Mouse (Mus musculus) gastrocnemius, postnatal 4 days (tissue): ENCODE results near the gene Notch3. TPM values are rescaled to one million over a fixed set of nuclear protein-coding genes. Genes with fewer than 3 reads are reported as not detected.

ENCODE experiments used
- DNase-seq, 2 experiments: peaks; one replicate each; pipeline ENCODE4 v3.0.0; 2021 to 2022; ENCODE audit warnings: low spot score in 2 of 2, mixed read lengths in 2 of 2
- total RNA-seq, 2 experiments: library from RNA; stranded (reverse); gene quantifications; 2 replicates each; pipeline ENCODE4 v1.2.3; 2021

Gene Notch3
- total RNA-seq, 2 experiments from 2014 or later, result 68.4 to 68.9 TPM

DNA sequence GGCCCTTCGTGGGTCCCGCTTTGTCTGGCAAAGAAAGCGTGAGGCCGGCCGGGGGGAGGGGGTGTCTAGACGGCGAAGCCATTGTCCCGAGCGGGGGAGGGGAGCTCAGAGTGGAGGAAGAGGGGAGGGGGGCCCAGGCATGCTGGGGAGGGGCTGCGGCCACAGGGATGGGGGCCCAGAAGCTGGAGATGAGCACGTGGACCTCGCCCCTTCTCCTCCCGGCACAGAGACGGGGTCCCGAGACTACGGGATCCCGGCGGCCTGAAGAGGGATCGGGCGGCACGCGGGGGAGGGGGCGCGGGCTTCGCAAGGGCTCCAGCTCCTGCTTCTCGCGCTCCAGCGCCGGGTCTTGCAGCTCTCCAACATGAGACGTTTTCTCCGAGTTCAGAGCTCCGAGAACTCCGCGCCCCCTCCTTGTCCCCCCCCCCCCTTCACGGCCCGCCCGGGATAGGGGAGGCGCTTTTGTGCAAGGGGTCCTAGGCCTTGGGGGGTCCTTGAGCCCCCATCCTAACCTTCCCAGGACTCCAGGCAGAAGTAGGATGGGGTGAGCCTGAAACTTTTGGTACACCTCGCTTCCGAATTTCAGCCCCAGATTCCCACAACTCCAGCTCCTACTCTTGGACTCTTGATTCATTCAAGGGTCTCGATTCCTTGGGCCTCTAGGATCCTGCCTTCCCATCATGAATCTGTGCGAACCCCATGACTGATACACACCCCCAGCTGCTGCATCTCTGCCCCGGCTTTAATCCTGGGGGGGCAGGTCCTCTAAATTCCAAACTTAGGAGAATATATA, 653 bp downstream of the Notch3 start:
- DNase-seq, result peak; percentile 55 to 75

DNA sequence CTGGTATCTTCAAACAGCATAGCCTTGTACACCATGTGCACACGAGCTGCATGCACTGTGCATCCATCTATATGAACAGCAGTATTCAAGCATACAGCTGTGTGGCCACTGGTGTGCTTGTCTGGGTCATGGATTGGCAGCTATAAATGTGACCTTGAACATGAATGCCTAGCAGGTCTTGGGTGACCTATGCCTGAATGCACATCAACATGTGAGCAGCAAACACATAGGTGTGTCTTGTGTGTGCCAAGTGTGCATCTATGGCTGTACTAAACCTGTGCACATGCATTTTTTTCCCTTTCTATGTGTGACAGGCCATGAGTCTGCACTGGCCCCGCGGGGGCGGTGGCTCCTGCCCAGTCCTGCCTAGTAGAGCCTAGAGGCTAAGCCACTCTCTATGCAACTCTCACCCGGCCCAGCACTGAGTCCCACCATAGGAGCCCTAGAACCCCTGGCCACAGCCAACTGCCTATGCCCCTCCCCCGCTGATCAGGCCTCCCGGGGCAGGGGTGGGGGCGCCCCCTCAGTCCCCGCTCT, 1.3 kb downstream of the Notch3 start:
- no peak for DNase-seq

DNA sequence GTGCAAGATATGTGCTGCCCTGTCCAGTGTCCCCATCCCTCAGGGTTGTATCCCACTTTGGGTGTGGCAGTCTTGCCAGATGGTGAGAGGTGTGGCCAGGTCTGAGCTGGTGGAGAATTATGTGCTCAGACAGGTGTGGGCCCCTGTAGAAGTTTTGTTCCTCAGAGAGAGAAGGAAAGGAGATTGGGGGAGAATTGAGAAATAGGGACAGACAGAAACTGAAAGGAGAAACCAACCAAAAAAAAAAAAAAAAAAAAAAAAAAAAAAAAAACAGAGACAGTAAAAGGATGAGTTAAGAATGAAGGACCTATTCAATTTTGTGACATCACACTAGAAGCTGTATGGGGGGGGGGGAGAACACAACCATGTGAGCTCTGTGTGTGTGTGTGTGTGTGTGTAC, 1.9 kb downstream of the Notch3 start:
- DNase-seq, result no peak

DNA sequence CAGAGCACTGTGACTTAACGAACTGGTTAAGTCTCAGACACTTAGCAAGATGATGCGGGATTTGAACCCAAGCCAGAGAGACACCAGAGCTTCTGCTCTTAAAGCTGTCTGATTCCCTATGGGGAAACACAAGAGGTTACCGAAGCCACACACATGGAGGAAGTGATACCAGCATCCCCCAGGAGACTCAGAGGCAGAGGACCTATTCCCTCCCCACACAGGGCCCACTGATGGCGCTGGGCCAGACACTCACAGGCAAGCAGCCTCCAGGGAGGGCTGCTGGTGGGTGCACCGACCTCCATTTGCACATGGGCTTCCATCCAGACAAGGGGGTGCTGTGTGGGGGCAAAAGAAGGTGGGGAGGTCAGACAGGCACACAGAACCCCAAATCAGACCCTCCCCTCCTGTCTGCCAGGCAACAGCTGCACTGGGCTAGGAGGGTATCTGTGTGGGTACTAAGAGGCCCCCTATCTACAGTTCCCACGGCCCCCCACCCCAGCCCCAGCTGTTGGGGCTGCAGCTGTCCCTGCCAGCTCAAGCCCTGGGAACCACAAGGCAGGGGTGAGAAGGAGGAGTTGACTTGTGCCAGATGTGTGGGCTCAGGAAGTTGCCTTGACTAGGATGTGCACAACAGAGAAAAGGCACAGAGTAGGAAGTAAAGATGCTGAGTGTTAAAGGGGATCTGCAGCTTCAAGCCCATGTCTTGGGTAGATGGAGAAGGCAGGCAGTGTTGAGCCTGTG, 2.6 kb downstream of the Notch3 start:
- peak in 1 of 2 experiments; percentile 38 for DNase-seq

DNA sequence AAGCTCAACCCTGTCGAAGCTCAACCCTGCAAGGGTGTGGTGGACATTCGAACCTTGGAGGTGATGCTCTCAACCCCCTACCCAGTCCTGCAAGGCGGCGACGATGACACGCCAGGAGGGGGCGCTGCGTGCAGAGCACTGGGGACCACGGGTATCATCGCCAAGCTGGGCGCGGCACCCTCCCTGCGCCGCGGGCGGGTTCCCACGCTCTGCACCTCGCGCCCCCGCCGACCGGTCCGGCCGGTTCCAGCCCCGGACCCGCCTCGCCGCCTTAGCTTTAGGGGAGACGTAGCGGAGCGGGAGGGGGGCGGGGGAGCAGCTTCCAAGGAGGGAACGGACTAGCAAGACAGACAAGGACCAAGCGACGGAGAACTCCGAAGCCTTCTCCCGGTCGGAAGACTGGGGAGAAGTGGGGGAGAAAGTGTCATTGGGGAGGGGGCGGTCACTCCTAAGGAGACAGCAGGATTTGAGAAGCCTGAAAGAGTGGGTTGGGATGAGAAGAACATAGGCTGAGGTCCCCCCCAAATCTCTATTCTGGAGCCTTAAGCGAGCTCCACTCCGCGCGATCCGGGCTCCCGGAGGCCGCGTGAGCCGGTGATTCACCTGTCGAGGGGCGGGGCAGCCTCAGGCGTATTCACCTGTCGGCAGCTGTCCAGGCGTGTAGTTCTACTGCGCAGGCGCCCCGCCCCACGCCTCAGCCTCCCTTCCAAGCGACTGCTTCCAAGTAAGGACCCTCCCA, 4.4 kb downstream of the Notch3 start:
- peak; percentile 75 to 78 for DNase-seq

DNA sequence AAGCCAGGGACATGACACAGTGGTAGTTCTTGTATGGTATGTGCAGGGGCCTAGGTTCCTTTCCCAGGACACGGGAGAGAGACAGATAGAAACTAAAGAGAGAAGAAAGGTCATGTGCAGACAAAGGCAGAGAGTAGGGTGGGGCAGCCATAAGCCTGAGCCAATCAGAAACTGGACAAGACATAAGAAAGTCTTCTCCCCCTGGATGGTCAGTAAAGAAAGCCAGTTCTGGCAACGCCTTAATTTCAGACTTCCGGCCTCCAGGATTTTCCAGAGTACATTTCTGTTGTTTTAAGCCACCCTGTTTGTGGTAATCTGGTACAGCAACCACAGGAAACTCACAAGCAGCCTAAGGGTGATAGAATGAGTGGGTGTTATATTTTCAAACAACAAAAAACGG, 5.8 kb downstream of the Notch3 start:
- no peak for DNase-seq

DNA sequence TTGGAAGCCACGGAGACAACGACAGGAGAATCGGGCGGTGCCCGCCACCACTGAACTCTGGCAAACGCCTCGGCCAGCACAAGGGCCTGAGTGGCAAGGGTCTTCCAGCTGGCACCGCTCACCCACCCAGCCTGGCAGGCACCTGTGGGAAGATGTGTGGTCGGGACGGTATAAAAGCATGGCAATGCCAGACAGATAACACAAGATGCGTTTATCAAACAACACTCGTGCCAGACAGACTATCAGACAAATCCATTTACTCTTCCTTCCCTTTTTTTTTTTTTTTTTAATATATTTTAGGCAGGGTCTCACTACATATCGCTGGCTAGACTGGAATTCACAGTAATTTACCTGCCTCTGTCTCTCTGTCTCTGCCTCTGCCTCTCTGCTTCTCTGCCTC, 7.8 kb downstream of the Notch3 start:
- DNase-seq, result no peak

DNA sequence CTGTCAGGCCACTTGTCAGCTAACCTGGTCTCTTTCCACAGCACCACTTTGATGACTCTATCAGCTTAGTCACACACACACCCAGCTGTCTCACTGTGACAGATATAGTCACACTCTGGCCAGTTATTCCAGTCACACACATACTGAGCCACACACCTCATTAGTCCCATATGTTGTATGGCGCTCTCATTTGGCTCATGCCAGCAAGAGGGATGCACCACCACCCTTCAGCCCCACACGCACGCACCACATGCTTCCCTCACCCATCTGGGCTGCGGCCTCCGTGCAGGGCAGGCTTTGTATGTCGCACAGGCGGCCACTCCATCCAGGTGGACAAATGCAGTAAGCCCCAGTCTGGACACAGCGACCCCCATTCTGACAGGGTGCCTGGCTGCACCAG, 19.9 kb downstream of the Notch3 start:
- DNase-seq, result no peak

DNA sequence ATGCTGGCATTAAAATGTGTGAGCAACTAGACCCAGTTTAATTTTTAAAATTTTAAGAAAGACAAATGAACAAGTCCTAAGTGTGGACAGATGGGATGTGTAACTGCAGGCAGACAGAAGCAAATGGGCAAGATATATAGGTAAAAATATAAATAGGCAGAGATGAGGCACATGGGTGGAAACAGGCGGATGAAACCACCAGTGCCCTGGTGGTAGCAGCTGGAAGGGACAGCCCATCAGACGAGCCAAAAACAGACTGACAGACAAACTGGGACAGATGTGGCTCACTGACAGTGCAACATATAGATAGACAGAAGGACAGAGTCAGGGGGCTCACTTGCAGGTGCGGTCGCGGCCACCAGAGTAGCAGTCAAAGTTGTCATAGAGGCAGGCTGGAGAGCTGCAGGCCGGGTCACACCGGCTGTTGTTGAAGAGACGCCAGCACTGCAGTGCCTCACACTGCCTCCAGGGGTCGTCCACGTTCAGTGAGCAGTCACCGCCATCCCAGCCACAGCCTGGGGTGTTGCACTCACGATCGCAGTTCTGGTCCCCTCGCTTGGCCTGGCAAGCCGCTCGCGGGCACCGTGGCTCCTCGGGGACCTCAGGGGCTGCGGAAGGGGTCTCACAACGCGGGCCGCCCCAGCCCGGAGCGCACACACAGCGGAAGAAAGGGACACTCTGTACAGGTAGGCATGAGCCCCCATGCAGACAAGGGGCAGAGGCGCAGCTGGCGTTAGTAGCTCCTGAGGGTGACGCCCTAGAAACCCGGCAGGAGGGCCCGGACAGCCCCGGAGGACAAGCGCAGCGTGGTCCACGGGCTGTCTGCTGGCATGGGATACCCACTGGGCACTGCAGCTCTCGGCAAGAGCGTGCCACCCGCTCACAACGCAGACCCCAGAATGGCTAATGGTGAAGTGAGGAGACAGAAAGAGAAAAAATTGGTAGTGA, 23.5 kb downstream of the Notch3 start:
- DNase-seq, result peak; percentile 75 to 85

DNA sequence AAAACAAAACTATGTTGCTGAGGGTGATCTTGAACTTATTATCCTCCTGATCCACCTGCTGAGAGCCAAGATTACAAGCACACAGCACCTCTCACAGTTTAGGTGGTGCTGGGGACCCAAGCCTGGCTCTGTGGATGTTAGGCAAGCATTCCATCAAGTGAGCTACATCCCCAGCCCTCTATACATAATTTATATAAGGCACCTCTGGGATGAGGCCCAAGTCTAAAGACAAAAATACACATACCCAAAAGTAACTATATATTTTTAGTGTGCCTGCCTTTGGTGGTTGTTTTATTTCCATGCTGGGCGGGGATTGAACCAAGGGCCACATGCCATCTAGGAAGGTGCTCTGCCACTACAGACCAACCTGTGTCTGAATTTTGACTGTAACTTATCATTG, 24.4 kb downstream of the Notch3 start:
- DNase-seq, result no peak

DNA sequence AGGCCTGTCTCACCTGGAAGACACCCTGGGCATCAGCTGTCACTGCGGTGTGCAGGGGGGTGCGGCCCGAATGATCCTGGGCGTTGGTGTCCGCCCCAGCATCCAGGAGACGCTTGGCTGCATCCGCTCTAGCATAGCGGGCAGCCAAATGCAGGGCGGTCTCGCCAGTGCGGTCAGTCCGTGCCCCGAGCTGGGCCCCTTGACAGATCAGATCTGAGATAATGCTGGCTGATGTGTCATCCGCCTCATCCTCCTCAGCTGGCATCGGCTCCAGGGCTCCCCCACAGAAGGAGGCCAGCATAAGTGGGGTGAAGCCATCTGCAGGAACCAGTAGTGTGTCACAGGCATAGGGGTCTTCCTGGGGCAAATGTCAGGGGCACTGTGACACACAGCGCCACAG, 33.3 kb downstream of the Notch3 start:
- no peak for DNase-seq

DNA sequence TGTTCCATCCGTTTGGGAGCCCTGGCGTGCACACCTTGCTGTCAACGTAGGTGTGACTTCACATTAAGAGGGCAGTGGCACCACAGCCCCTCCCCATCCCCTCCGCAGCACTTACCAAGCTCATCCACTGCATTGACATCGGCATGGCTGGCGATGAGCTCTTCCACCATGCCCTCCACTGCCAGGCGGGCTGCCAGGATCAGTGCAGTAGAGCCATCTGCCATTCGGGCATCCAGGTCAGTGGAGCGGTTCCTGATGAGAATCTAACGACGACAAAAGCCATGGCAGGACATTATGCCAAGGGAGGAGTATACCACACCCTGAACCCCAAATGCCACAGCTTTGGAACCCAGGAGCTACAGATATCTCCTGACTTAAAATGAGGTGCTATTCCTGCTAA, 34.6 kb downstream of the Notch3 start:
- no peak for DNase-seq

DNA sequence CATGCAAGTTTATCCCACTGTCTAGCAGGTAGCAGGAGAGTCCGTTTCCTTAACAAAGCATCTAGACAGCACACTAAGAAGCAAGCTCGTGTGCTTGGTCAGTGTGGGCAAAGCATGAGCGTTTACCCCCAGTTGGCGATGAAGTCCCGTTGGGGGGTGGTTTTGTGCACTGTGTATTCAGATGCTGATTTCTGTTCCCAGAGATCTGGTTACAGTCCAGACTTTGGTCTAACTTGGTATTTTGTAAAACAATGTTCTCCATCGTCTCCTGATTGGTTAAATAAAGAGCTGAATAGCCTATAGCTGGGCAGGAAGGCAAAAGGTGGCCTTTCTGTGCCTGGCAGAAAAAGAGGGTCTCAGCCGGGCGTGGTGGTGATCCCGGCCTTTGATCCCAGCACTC, 36.1 kb downstream of the Notch3 start:
- no peak for DNase-seq

DNA sequence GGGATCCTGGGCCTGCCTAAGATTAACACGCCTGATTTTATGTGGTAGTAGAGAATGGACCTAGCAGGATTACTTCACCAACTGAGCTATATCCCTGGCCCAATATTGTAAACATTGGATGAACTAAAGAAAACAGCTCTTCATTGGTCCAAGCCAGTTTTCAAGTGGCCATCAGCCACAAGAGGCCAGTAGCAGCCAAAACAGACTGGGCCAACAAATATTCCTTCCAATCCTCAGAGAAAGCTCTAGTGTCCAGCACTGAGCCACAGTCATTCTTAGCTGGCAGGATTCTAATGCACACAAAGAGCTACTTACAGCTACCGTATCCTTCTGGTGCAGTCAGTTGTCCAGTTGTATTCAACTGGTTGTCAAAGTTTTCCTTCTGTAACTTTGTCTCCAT, 39.5 kb downstream of the Notch3 start:
- DNase-seq, result no peak

DNA sequence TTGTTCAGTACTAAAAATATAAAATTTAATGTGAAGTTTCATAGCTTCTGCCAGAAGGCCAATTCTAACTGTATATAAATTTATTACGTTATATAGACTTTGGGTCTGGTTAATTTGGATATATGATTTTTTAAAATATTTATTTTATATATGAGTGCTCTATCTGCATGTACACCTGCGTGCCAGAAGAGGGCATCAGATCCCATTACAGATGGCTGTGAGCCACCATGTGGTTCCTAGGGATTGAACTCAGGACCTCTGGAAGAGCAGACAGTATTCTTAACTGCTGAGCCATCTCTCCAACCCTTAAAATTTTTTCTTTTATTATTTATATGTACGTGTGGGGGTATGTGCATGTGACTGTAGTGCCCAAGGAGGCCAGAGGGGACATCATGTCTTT, 41.2 kb downstream of the Notch3 start:
- no peak for DNase-seq

DNA sequence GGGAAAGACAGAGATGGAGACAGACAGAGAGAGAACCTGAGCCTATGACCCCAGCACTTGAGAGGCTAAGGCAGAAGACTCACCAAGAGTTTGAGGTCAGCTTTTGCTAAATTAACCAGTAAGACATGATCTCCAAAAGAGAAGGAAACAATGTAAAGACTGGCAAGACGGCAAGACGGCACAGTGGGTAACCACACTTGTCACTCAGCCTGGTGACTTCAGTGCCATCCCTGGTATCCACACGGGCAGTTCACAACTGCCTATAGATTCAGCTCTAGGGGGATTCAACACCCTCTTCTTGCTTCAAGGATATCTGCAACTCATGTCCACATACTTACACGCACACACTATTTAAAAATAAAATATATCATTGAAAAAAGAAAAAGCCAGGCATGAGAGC, 43.1 kb downstream of the Notch3 start:
- DNase-seq, result no peak

DNA sequence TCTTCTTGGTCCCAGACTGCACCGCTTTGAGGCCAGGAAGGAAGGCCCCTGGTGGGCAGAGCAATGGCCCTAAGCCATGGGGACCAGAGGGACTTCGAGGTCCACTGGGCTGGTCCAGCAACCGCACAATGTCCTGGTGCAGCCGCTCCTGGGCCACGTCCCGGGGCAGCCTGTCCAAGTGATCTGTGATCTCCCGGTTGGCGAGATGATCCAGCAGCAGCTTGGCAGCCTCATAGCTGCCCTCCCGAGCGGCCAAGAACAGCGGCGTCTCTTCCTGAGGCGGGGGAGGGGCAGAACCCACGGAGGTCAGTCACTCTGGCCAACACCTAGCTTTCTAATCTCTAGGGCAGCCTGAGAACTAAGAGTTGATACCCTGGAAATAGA, 44.1 kb downstream of the Notch3 start:
- DNase-seq, result peak in 1 of 2 experiments; percentile 24

DNA sequence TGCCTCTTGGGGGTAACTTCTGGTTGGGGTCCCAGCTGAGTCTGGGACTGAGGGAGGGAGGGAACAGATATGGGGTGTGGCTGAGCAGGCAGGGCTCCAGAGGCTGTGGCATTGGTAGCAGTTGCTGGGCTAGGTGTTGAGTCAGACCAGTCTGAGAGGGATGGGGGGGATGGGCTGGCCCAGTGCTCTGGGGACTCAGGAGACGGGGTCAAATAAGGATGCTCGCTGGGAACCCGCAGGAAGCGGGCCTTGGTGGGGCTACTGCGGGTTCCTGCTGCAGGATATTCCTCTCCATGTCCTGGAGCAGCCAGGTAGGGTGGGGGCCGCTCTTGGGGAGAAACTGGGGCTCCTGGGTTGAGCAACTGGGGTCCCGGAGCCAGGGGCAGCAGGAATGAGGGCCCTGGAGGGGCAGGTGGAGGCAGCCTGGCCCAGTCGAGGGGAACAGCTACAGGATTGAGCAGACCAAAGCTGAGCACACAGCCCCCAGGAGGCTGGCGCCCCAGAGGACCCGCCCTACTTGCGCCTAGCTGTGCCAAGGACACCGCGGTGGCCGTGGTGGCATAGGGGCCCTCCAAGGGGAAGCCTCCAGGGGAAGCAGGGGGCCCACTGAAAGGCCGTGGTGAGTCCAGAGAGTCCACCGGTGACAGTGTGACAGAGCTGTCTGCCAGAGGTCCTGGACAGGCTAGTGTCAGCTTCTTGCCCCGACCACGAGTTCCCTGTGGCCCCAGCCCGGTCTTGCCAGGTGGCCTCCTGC, 44.6 kb downstream of the Notch3 start:
- DNase-seq, result no peak

DNA sequence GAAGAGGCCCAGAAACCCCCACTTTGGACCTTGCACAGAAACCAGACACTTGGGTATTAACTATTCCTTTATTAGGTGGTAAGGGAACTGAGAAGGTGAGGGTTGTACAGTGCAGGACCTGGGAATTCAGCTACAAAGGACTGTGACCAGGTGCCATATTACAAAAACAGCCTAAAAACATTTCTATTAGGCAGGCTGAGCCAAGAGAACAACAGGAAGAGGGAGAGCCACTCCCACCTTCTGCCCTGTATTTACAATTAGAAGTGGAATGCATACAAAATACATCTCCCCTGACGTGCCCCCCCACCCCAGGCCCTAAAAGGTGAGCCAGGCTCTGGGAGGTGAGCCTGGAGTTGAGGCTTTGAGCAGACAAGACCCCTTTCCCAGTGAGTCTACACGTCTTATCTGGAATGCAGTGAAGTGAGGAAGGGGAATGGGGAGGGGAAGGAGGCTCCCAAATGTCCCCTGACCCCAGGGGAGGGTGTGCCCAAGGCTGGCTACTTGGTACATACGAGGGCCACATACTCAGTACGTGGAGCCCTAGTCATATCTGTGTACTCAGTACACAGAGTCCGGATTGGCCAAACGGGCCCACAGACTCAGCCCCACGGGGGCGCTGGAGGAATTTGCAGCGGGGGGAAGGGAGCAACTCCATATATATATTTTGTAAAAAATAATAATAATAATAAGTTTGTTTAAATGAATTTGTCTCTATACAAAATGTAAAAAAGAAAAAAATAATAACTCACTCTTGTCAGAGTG, 45.7 kb downstream of the Notch3 start:
- DNase-seq, result no peak
